Mouse (Mus musculus) bone marrow, adult 2 months (tissue): ENCODE data around the gene Fcrla. TPM values are rescaled to one million over a fixed set of nuclear protein-coding genes. Genes with fewer than 3 reads are reported as not detected.
"Not testable (repeated sequence)": the region's sequence is repeated elsewhere in the genome, so short reads cannot be mapped to it uniquely, and the experiment has no call there.

Experiments
- H3K27ac ChIP-seq: fragments of 200-500 bp; 2 replicates; pipeline ENCODE4 v1.5.1; 2012; ENCODE audit warnings: low read depth, mild to moderate bottlenecking, control low read depth, inconsistent platforms, low read length; ENCODE audit not compliant: control insufficient read depth, poor library complexity, insufficient read depth
- H3K4me1 ChIP-seq: fragments of 200-500 bp; 2 replicates; pipeline ENCODE4 v1.6.1; 2011; ENCODE audit warnings: low read length; ENCODE audit not compliant: control insufficient read depth, insufficient read depth
- H3K4me3 ChIP-seq: fragments of 200-500 bp; replicated peaks from 2 replicates; pipeline ENCODE3; 2011; ENCODE audit warnings: mild to moderate bottlenecking, low read depth, low read length, control low read depth; ENCODE audit not compliant: control insufficient read depth
- CTCF ChIP-seq: fragments of 200-500 bp; IDR thresholded peaks from 2 replicates; pipeline ENCODE4 v1.5.1; 2011; ENCODE audit warnings: low read length, control low read depth; ENCODE audit not compliant: control insufficient read depth, insufficient read depth
- POLR2A ChIP-seq: fragments of 200-500 bp; IDR thresholded peaks from 2 replicates; pipeline ENCODE4 v1.6.1; 2011; ENCODE audit warnings: low read depth, mild to moderate bottlenecking, control low read depth, low read length, borderline replicate concordance; ENCODE audit not compliant: control insufficient read depth
- WGBS: fragments of 180-500 bp; shearing (Covaris S2); methylation state at CpG from one replicate; pipeline ENCODE4 v1.1.7; 2018; 5-methylcytosine and 5-hydroxymethylcytosine counted together
- polyA plus RNA-seq: library from polyadenylated mRNA; stranded (reverse); fragments of >200 nt; gene quantifications from 2 replicates; pipeline ENCODE4 v1.2.4, GENCODE M21; 2011; ENCODE audit warnings: low replicate concordance; ENCODE audit not compliant: missing spikeins, insufficient read depth, insufficient read length

Gene Fcrla
- polyA plus RNA-seq, result 18.2 and 44.1 TPM in 2 replicates

GRCm38 (mm10) chr1:170927378-170927777 is at the start of gene Fcrla:
Gene Fcrla, minus strand, starts transcription at chr1:170927583.
- 56% methylated on average over 3 of the region's 3 CpGs for WGBS

GRCm38 (mm10) chr1:170976447-170976846 is 49.1 kb upstream of the Fcrla start, which contains the start of gene Fcgr2b:
Gene Fcgr2b, minus strand, starts transcription at chr1:170976547.
- H3K4me1 ChIP-seq, result peaks cover 13% of the 10 kb centered on the region
- WGBS, result 59% methylated on average over 5 of the region's 5 CpGs
- peak within 1 kb of the TSS; percentile 95 for H3K4me3 ChIP-seq
- peak within 1 kb of the TSS; percentile 91 for H3K27ac ChIP-seq
- TF ChIP-seq POLR2A, result no peak

More at GRCm38 (mm10) chr1:170927378-170927777, at the start of gene Fcrla:
- Histone ChIP-seq H3K4me1 (peaks cover 5% of the 10 kb centered on the region), H3K4me3 (peak within 1 kb of the TSS; percentile 65), H3K27ac (peak within 1 kb of the TSS; percentile 95)
- 0 out of 2 replicates have a peak, but pooled peaks have one; percentile 41 for TF ChIP-seq POLR2A
- TF ChIP-seq CTCF, result no peak

DNA sequence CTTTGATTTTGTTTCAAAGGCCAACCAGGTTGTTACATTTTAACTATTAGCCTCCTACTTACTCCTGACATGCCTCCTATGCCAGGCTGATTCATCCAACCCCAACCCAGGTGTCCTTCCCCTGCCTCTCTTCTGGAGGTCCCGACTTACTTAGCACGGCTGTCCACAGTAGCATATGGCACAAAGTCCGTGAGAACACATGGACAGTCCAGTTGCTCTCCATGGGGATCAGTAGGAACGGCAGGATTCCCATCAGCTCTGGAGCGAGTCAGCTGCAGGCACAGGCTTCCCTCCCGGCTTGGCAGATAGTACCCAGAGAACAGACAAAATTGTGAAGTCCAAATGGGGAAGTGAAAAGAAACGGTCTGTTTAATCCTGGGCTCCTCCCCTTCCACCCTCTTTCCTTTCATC is 48.4 kb upstream of the Fcrla start:
- 0 out of 2 replicates have a peak, but pooled peaks have one; percentile 24 for TF ChIP-seq POLR2A
- no peak for TF ChIP-seq CTCF
- Histone ChIP-seq H3K4me3 (peak overlapping the region; percentile 95), H3K27ac (peak overlapping the region; percentile 91), H3K4me1 (peaks cover 15% of the 10 kb centered on the region)
- WGBS, result under 1% methylated on average over 7 of the region's 7 CpGs

DNA sequence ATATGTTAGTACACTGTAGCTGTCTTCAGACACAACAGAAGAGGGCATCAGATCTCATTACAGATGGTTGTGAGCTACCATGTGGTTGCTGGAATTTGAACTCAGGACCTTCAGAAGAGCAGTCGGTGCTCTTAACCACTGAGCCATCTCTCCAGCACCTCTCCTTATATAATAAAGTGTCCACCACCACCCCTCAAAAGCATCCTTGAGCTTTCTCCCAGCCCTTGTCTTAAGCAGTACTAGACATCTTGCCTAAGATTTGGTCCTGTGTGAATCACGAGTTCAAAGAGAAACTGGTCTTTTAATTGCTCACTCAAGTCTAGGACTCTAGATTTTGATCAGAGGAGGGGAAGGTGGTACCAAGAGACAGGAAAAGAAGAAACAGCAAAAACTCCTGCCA is 48.0 kb upstream of the Fcrla start:
- peaks cover 15% of the 10 kb centered on the region for H3K4me1 ChIP-seq
- WGBS, result 29% methylated on average over 2 of the region's 2 CpGs
- not testable (repeated sequence) for H3K27ac ChIP-seq
- peak overlapping the region; percentile 95 for H3K4me3 ChIP-seq

GRCm38 (mm10) chr1:170974736-170975135 is 47.4 kb upstream of the Fcrla start:
- peak overlapping the region; percentile 55 for H3K4me3 ChIP-seq
- no peak for TF ChIP-seq POLR2A
- TF ChIP-seq CTCF, result no peak
- H3K27ac ChIP-seq, result no peak overlapping the region
- WGBS, result 71% methylated on average over 2 of the region's 2 CpGs
- H3K4me1 ChIP-seq, result peaks cover 15% of the 10 kb centered on the region

DNA sequence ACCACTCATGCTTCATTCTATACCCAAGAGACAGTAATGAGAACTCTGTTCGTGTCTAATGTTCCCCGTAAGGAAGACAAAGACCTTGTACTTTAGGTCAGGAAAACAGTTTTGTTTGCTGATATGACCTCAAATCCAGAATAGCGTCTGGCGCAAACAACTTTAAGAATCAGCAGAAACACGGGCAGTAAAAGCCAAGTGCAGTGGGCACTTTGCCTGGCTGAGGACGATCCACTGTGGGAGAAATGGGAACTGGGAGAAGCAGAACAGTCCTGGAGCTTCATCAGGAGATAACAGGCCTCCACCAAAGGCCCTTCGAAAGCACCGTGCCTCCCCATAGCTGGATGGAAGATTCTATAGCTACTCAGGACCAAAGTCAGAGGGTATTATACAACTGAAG is 46.8 kb upstream of the Fcrla start:
- H3K4me3 ChIP-seq, result no peak overlapping the region
- TF ChIP-seq CTCF, result no peak
- TF ChIP-seq POLR2A, result no peak

GRCm38 (mm10) chr1:170972936-170973335 is 45.6 kb upstream of the Fcrla start:
- TF ChIP-seq CTCF (no peak), POLR2A (no peak)
- H3K4me3 ChIP-seq, result no peak overlapping the region
- H3K4me1 ChIP-seq, result peaks cover 15% of the 10 kb centered on the region
- peak overlapping the region; percentile 51; the same call in 1 of the 2 replicates for H3K27ac ChIP-seq
- WGBS, result 14% methylated on average over 4 of the region's 4 CpGs

More for the DNA sequence above, 46.8 kb upstream of the Fcrla start:
- WGBS, result 68% methylated on average over 8 of the region's 8 CpGs
- Histone ChIP-seq H3K27ac (no peak overlapping the region), H3K4me1 (peaks cover 15% of the 10 kb centered on the region)

DNA sequence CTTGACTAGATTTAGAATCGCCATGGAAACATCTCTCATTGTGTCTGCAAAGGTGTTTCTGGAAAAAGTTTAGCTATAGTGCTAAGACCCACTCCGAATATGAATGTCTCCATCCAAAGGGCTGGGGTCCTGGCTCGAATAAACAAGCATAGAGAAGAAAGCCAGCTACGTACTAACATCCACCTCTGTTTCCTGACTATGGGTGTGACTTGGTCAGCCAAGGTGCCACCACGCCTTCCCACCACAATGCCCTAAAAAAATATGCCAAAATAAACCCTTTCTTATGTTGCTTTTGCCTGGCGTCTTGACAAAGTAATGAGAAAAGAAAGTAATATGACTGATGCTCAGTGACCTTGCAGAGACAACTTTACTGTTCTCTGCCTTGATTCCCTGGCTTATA is 45.1 kb upstream of the Fcrla start:
- Histone ChIP-seq H3K27ac (no peak overlapping the region), H3K4me3 (no peak overlapping the region), H3K4me1 (peaks cover 14% of the 10 kb centered on the region)
- WGBS, result 71% methylated on average over 6 of the region's 6 CpGs
- TF ChIP-seq CTCF (no peak), POLR2A (no peak)

GRCm38 (mm10) chr1:170968576-170968975 is 41.2 kb upstream of the Fcrla start:
- Histone ChIP-seq H3K4me3 (no peak overlapping the region), H3K27ac (no peak overlapping the region), H3K4me1 (peaks cover 7% of the 10 kb centered on the region)
- TF ChIP-seq CTCF (no peak), POLR2A (no peak)
- WGBS, result 39% methylated on average over 1 of the region's 1 CpGs
